Mouse (Mus musculus): ENCODE data around the gene Matn3. TPM values are rescaled to one million over a fixed set of nuclear protein-coding genes. Genes with fewer than 3 reads are reported as not detected.
A peak's percentile ranks its signal among the peaks of the same experiment; 100 is the strongest.
"Not testable (repeated sequence)": the region's sequence is repeated elsewhere in the genome, so short reads cannot be mapped to it uniquely, and the experiment has no call there.

The Matn3 gene
- polyA plus RNA-seq, 1 experiment = not detected

- H3K27ac ChIP-seq (replicated peaks; ENCODE audit: low read depth, low read length) = peak overlapping the region; percentile 95
- peaks cover 3% of the 10 kb centered on the region; the same call in 1 of the 2 replicates for H3K4me1 ChIP-seq (ENCODE audit: control insufficient read depth, insufficient read depth, insufficient read length, low read length)
- peak overlapping the region; percentile 91 for H3K4me3 ChIP-seq (ENCODE audit: insufficient read depth, low read depth, low read length)
Measured at GRCm38 (mm10) chr12:8922369-8923124, 25.2 kb upstream of the Matn3 start.

GRCm38 (mm10) chr12:8923125-8923410 is 24.7 kb upstream of the Matn3 start:
- H3K4me3 ChIP-seq (ENCODE audit: insufficient read depth, low read depth, low read length) = peak overlapping the region; percentile 91
- H3K27ac ChIP-seq (replicated peaks; ENCODE audit: low read depth, low read length) = peak overlapping the region; percentile 95
- peaks cover 3% of the 10 kb centered on the region; the same call in 1 of the 2 replicates for H3K4me1 ChIP-seq (ENCODE audit: control insufficient read depth, insufficient read depth, insufficient read length, low read length)

DNA sequence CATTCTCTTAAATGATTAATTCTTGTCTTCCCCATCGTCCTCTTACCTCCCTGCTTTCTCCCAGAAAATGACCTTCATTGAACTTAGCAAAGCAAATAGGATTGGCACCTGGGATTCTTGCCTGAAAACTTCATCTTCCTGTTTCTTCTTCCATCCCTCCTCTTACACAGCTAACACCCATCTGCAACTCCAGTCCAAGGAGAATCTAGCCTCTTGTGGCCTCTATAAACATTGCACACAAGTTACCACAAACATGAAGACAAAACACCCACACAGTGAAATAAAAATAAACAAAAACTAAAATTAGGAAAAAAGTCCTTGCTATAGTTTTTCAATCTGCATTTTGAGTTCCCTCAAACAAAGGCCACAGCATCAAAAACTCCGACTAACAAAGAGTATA is 24.1 kb upstream of the Matn3 start:
- Histone ChIP-seq H3K27ac (replicated peaks; ENCODE audit: low read depth, low read length) (no peak overlapping the region), H3K4me1 (ENCODE audit: control insufficient read depth, insufficient read depth, insufficient read length, low read length) (peaks cover 6% of the 10 kb centered on the region; the same call in 1 of the 2 replicates), H3K4me3 (ENCODE audit: insufficient read depth, low read depth, low read length) (0 out of 2 replicates have a peak overlapping the region, but pooled peaks have one; percentile 1)

DNA sequence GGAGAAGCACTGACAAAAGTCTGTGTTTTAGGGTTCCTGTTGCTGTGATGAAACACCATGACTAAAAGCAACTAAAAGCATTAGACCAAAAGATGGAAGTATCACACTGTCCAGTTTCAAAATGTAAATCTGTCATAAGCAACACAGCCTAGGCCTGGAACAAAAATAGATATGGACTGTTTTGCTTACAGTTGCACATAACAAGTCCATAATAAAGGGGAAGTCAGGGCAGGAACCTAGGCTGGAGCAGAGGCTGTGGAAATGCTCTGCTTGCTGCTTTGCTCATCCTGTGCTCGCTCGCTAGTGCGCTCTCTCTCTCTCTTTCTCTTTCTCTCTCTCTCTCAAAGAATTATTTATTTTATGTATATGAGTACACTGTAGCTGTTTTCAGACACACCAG is 20.1 kb upstream of the Matn3 start:
- Histone ChIP-seq H3K4me3 (ENCODE audit: insufficient read depth, low read depth, low read length) (no peak overlapping the region), H3K4me1 (ENCODE audit: control insufficient read depth, insufficient read depth, insufficient read length, low read length) (peaks cover 12% of the 10 kb centered on the region), H3K27ac (replicated peaks; ENCODE audit: low read depth, low read length) (0 out of 2 replicates have a peak overlapping the region, but pooled peaks have one; percentile 28)

- peaks cover 12% of the 10 kb centered on the region for H3K4me1 ChIP-seq (ENCODE audit: control insufficient read depth, insufficient read depth, insufficient read length, low read length)
- H3K4me3 ChIP-seq (ENCODE audit: insufficient read depth, low read depth, low read length) = no peak overlapping the region
- no peak overlapping the region for H3K27ac ChIP-seq (replicated peaks; ENCODE audit: low read depth, low read length)
Measured at GRCm38 (mm10) chr12:8928766-8929165, 19.0 kb upstream of the Matn3 start.

- no peak overlapping the region for H3K4me3 ChIP-seq (ENCODE audit: insufficient read depth, low read depth, low read length)
- H3K27ac ChIP-seq (replicated peaks; ENCODE audit: low read depth, low read length) = no peak overlapping the region
- peaks cover 8% of the 10 kb centered on the region for H3K4me1 ChIP-seq (ENCODE audit: control insufficient read depth, insufficient read depth, insufficient read length, low read length)
Measured at GRCm38 (mm10) chr12:8931083-8931482, 16.6 kb upstream of the Matn3 start.

DNA sequence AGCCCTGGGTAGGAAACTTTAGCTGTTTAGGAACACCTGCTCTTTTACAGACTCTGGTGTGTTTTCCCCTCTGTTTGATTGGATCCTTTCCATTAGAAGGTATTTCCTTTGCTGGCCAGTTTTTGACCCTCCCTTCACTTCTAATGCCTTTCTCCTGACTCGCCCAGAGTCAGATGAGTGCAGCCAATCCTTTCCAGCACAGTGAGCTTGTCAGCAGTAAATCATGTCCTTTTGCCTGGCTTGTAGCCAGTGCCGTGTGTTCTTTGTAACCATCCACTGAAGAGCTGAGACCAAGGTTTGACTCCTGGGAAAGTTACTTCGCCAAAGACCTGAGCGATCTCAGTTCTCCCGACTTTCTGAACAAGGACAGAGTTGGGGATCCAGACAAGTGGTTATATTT is 12.4 kb upstream of the Matn3 start:
- no peak overlapping the region for H3K27ac ChIP-seq (replicated peaks; ENCODE audit: low read depth, low read length)
- no peak overlapping the region for H3K4me3 ChIP-seq (ENCODE audit: insufficient read depth, low read depth, low read length)
- H3K4me1 ChIP-seq (ENCODE audit: control insufficient read depth, insufficient read depth, insufficient read length, low read length) = peaks cover 1% of the 10 kb centered on the region; the same call in 1 of the 2 replicates

DNA sequence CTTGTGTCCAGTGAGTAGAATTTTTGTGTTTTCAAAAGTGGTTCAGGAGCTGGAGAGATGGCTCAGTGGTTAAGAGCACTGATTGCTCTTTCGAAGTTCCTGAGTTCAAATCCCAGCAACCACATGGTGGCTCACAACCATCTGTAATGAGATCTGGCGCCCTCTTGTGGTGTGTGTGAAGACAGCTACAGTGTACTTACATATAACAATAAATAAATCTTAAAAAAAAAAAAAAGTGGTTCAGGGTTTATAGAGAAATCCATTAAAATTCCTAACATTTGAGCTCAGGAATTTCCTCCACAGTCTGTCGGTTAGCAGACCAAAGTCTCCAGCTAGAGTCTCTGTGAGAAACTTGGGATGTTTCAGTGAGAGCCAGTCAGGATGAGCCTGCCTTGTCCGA is 11.5 kb upstream of the Matn3 start:
- H3K27ac ChIP-seq (replicated peaks; ENCODE audit: low read depth, low read length) = not testable (repeated sequence)

GRCm38 (mm10) chr12:8939490-8939889 is 8.2 kb upstream of the Matn3 start:
- Histone ChIP-seq H3K4me3 (ENCODE audit: insufficient read depth, low read depth, low read length) (no peak overlapping the region), H3K27ac (replicated peaks; ENCODE audit: low read depth, low read length) (no peak overlapping the region), H3K4me1 (ENCODE audit: control insufficient read depth, insufficient read depth, insufficient read length, low read length) (no peaks in the 10 kb centered on the region)

More for the DNA sequence above, 11.5 kb upstream of the Matn3 start:
- H3K4me3 ChIP-seq (ENCODE audit: insufficient read depth, low read depth, low read length); H3K4me1 ChIP-seq (ENCODE audit: control insufficient read depth, insufficient read depth, insufficient read length, low read length): not testable (repeated sequence)

GRCm38 (mm10) chr12:8940011-8941005 is 7.4 kb upstream of the Matn3 start:
- H3K27ac ChIP-seq (replicated peaks; ENCODE audit: low read depth, low read length) = no peak overlapping the region
- no peaks in the 10 kb centered on the region for H3K4me1 ChIP-seq (ENCODE audit: control insufficient read depth, insufficient read depth, insufficient read length, low read length)
- H3K4me3 ChIP-seq (ENCODE audit: insufficient read depth, low read depth, low read length) = no peak overlapping the region

GRCm38 (mm10) chr12:8941131-8941615 is 6.6 kb upstream of the Matn3 start:
- H3K4me3 ChIP-seq (ENCODE audit: insufficient read depth, low read depth, low read length) = no peak overlapping the region
- no peaks in the 10 kb centered on the region for H3K4me1 ChIP-seq (ENCODE audit: control insufficient read depth, insufficient read depth, insufficient read length, low read length)
- H3K27ac ChIP-seq (replicated peaks; ENCODE audit: low read depth, low read length) = no peak overlapping the region

DNA sequence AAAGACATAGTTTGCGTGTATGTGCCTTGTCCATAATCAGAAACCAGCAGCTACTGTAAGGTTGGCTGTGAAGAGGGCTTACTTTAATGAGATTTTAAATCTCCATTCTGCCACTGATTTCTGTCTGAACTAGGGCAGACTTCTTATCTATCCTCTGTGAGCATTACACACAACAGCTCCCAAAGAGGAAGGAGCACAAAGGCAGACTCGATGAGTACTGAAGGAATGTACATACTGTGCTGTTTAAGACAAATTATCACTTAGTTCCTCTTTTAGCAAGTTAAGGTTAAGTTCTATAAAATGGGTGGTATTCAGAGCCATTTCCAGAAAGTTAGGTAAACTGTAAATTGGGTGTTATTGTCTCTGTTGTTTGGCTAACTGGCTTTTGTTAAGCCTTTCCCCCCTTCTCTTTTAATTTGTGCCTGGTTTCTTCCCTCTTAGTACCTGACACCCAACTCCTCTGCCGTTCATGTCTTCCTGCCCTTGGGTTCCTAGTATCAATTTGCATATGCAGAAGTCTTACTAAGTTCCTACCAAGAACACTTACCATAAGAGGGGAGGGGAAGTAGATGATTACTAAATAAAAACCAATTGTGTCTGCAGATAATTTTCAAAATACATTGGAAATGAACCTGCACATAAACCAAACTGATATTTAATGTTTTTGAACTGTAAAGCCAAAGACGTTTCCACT is 5.9 kb upstream of the Matn3 start:
- no peaks in the 10 kb centered on the region for H3K4me1 ChIP-seq (ENCODE audit: control insufficient read depth, insufficient read depth, insufficient read length, low read length)

GRCm38 (mm10) chr12:8947163-8947562 is 566 bp upstream of the Matn3 start:
- Histone ChIP-seq H3K4me1 (ENCODE audit: control insufficient read depth, insufficient read depth, insufficient read length, low read length) (peaks cover 2% of the 10 kb centered on the region; the same call in 1 of the 2 replicates), H3K4me3 (ENCODE audit: insufficient read depth, low read depth, low read length) (no peak overlapping the region), H3K27ac (replicated peaks; ENCODE audit: low read depth, low read length) (no peak overlapping the region)

More for the DNA sequence above, 5.9 kb upstream of the Matn3 start:
- H3K4me3 ChIP-seq (ENCODE audit: insufficient read depth, low read depth, low read length) = no peak overlapping the region
- H3K27ac ChIP-seq (replicated peaks; ENCODE audit: low read depth, low read length) = no peak overlapping the region

DNA sequence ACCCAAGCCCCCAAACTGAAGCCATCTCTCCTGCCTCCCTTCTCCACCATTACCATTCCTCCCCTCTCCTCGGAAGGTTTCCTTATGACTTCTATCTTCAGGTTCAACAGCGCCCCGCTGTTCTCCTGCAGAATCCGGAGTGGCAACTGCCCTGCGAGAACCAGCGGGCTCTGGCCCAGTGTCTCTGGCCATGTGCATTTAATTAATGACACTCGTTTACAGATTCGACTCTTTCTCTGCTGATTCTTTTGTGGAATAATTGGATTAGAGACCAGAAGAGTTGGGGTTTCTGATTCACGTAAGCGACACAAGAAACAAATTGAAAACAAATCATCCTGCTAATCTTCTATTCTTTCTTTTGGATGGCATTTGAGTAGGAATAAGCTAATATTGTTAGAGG is 5.4 kb downstream of the Matn3 start:
- Histone ChIP-seq H3K27ac (replicated peaks; ENCODE audit: low read depth, low read length) (no peak overlapping the region), H3K4me3 (ENCODE audit: insufficient read depth, low read depth, low read length) (no peak overlapping the region), H3K4me1 (ENCODE audit: control insufficient read depth, insufficient read depth, insufficient read length, low read length) (no peaks in the 10 kb centered on the region)

- Histone ChIP-seq H3K27ac (replicated peaks; ENCODE audit: low read depth, low read length) (no peak overlapping the region), H3K4me3 (ENCODE audit: insufficient read depth, low read depth, low read length) (no peak overlapping the region), H3K4me1 (ENCODE audit: control insufficient read depth, insufficient read depth, insufficient read length, low read length) (no peaks in the 10 kb centered on the region)
Measured at GRCm38 (mm10) chr12:8954161-8954561, 6.4 kb downstream of the Matn3 start.

Measured in brown adipose tissue, adult 24 weeks (tissue).